Mouse (Mus musculus): Measurements from ENCODE around the gene Prdx6.
"Not testable (repeated sequence)": the region's sequence is repeated elsewhere in the genome, so short reads cannot be mapped to it uniquely, and the experiment has no call there.

Prdx6 gene

DNA sequence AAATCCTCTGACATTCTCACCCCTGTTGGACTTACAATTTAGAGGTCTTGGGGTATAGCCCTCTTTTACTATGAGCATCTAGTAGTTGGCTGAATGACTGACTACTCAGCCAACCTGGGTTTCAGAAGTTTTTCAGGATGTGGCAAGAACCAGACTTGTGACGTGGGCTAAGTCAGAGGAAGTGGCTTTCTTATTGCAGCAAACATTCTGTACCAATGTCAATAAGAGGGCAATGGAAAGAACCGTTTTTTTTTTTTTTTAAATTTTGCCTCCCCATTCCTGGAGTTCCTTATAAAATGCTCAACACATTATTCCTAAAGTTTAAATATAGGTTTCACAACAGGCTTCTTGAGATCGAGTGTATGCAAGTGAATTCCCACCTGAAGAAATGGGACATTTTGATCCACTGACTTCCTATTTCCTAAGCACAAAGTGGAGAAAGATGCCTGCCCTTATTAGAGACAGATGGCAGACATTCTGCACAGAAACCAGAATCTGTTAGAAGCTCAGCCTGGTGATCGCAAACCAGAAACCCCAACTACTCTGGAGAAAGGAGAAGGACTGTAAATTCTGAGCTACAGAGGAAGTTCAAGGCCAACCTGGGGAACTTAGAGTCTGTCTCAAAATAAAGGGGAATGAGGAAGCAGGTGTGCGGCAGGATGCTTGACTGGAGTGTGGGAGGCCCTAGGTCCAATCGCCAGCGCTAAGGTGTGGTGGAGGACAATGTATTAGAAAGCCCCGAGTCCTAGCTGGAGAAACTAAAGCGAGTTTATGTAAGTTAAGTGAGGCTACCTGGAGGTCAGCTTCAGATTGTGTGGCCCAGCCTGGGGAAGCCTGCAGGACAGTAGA is 622 bp upstream of the Prdx6 start:
- no peak for DNase-seq (ENCODE audit: low read depth, low spot score)

GRCm38 (mm10) chr1:161250031-161250603 is 902 bp downstream of the Prdx6 start:
- DNase-seq (ENCODE audit: low read depth, low spot score) = peak; percentile 72

GRCm38 (mm10) chr1:161249442-161249841 is 1.6 kb downstream of the Prdx6 start:
- DNase-seq (ENCODE audit: low read depth, low spot score) = peak; percentile 46

GRCm38 (mm10) chr1:161248685-161249084 is 2.3 kb downstream of the Prdx6 start:
- DNase-seq (ENCODE audit: low read depth, low spot score) = no peak

GRCm38 (mm10) chr1:161247643-161248580 is 3.1 kb downstream of the Prdx6 start:
- DNase-seq (ENCODE audit: low read depth, low spot score) = peak; percentile 14

- no peak for DNase-seq (ENCODE audit: low read depth, low spot score)
These were observed 3.8 kb downstream of the Prdx6 start for GRCm38 (mm10) chr1:161247176-161247575.

- no peak for DNase-seq (ENCODE audit: low read depth, low spot score)
These were observed 13.3 kb downstream of the Prdx6 start for GRCm38 (mm10) chr1:161237750-161238149.

GRCm38 (mm10) chr1:161237339-161237738 is 13.7 kb downstream of the Prdx6 start:
- no peak for DNase-seq (ENCODE audit: low read depth, low spot score)

GRCm38 (mm10) chr1:161233226-161233839 is 17.7 kb downstream of the Prdx6 start:
- DNase-seq (ENCODE audit: low read depth, low spot score) = no peak

GRCm38 (mm10) chr1:161232181-161232580 is 18.8 kb downstream of the Prdx6 start:
- no peak for DNase-seq (ENCODE audit: low read depth, low spot score)

GRCm38 (mm10) chr1:161224837-161225236 is 26.2 kb downstream of the Prdx6 start:
- peak; percentile 81 for DNase-seq (ENCODE audit: low read depth, low spot score)

- DNase-seq (ENCODE audit: low read depth, low spot score) = peak; percentile 49
These were observed 31.2 kb downstream of the Prdx6 start for GRCm38 (mm10) chr1:161219816-161220215.

DNA sequence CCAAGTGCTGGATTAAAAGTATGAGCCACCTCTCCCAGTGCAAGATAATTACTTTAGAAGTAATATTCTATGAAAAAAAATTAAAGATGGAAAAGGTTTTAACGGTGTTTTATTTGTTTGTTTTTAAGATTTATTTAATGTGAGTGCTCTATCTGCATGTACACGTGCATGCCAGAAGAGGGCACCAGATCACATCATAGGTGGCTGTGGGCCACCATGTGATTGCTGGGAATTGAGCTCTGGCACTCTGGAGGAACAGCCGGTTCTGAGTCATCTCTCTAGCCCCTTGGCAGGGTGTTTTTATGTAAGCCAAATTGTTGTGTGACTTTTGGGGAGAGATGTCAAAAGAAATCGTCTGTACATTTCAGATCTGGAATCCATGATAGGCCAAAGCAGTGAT is 36.6 kb downstream of the Prdx6 start:
- DNase-seq (ENCODE audit: low read depth, low spot score) = peak; percentile 35

- no peak for DNase-seq (ENCODE audit: low read depth, low spot score)
These were observed 51.2 kb downstream of the Prdx6 start for GRCm38 (mm10) chr1:161199856-161200255.

DNA sequence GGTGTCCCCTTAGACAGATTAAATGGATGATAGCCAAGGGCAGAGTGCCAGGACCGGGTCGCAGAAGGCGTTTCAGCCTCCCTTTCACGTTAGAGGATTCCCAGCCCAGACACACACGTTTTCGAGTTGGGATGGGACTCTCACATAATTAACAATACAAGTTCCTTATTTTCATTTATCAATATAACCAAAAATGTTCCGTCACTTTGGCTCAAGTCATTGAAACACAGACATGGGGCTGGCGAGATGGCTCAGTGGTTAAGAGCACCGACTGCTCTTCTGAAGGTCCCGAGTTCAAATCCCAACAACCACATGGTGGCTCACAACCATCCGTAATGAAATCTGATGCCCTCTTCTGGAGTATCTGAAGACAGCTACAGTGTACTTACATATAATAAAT is 54.7 kb downstream of the Prdx6 start:
- DNase-seq (ENCODE audit: low read depth, low spot score) = not testable (repeated sequence)

DNA sequence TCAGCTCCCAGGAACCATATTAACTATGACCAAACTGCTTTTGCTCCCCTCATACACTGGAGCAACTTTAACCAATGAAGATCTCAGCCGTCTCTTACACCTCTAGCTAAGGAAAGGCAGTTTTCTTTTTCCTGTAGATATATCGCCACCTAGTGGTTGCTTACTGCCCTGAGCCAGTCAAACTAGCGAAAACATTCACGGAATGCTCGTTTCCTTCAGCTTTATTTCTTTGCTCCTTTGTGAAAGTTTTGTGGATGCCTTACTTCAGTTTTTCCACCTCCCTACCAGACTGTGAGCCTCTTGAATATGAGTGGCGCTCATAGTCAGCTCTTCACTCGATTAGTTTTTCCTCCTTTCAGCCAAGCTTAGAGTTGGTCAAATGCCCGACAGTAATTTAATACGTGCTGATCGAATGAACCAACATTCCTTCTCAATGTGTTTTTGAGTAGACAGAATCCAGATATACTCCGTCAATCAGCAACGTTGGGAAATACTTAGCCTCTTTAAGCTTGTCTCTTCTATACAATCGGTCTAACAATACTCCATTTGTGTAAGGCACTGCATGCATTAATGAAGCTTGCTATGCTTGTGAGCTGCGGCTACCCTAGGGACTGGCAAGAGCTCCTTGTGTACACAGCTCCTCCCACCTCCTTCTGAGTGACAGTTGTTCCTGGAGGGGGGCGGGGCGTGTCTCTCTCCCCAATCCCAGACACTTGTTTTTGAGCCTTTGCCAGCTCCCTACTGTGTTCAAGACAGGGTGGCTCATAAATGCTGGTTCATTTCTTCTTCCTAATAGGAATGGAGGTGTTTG is 55.3 kb downstream of the Prdx6 start:
- DNase-seq (ENCODE audit: low read depth, low spot score) = peak; percentile 87

DNA sequence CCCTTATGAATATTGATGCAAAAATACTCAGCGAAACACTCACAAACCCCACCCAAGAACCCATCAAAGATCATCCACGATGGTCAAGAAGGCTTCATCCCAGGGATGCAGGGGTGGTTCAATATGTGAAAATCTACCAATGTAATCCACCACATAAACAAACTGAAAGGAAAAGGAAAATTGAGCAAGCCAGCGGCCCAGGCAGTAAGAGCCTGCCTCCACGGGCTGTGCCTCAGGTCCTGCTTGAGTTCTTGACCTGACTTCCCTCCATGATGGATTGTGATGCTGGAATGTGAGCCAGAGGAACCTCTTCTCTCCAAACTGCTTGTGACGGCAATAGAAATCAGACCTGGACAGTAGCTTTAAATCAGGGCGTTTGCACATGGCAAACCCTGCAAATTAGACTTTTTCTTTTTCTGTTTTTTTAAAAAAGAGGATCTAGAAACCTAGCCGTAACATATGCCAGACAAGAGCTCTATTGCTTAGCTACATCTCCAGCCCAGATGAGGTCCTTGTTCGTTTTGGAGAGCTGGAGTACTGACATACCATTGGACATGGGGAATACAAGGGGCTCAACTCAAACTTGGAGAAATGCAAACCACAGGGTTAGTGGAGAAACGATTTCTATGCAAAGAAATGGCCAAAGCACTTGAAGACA is 60.6 kb downstream of the Prdx6 start:
- DNase-seq (ENCODE audit: low read depth, low spot score) = no peak

Data from brain, adult 2 months (tissue).